Mouse (Mus musculus) midbrain, embryonic 12.5 days (tissue): ENCODE data around the gene Cacna1g. TPM values are rescaled to one million over a fixed set of nuclear protein-coding genes. Genes with fewer than 3 reads are reported as not detected.

Experiments used
- ATAC-seq: fragments of 200-750 bp; cut with Nextera tagmentation; 2 replicates; pipeline ENCODE4 v1.8.0; 2017; ENCODE audit warnings: low read depth, moderate TSS enrichment, moderate library complexity; ENCODE audit not compliant: low FRiP score
- H3K27ac ChIP-seq: fragments of 300-500 bp; sonication (generic); replicated peaks from 2 replicates; pipeline ENCODE4 v1.5.1; 2016; ENCODE audit warnings: mild to moderate bottlenecking
- H3K27me3 ChIP-seq: fragments of 300-500 bp; sonication (generic); 2 replicates; pipeline ENCODE4 v1.6.1; 2016; ENCODE audit warnings: mild to moderate bottlenecking
- H3K36me3 ChIP-seq: fragments of 300-500 bp; sonication (generic); 2 replicates; pipeline ENCODE4 v1.6.1; 2016
- H3K4me1 ChIP-seq: fragments of 300-500 bp; sonication (generic); 2 replicates; pipeline ENCODE4 v1.6.1; 2016
- H3K4me2 ChIP-seq: fragments of 300-500 bp; sonication (generic); replicated peaks from 2 replicates; pipeline ENCODE4 v1.6.1; 2016; ENCODE audit warnings: mild to moderate bottlenecking, moderate library complexity
- H3K4me3 ChIP-seq: fragments of 300-500 bp; sonication (generic); 2 replicates; pipeline ENCODE4 v1.5.1; 2016; ENCODE audit warnings: mild to moderate bottlenecking
- H3K9ac ChIP-seq: fragments of 300-500 bp; sonication (generic); replicated peaks from 2 replicates; pipeline ENCODE4 v1.6.1; 2016; ENCODE audit warnings: mild to moderate bottlenecking, moderate library complexity
- H3K9me3 ChIP-seq: fragments of 300-500 bp; sonication (generic); 2 replicates; pipeline ENCODE4 v1.6.1; 2016; ENCODE audit warnings: mild to moderate bottlenecking
- WGBS: fragments of 180-500 bp; shearing (Covaris S2); methylation state at CpG from one replicate; pipeline ENCODE4 v1.1.7; 2016; 5-methylcytosine and 5-hydroxymethylcytosine counted together
- polyA plus RNA-seq: library from polyadenylated mRNA; unstranded; fragments of >200 nt; fragmentation: Nextera tagmentation; extraction: Ambion mirVana; gene quantifications from 2 replicates; pipeline ENCODE4 v1.2.1, GENCODE M21; 2016

Gene Cacna1g
- polyA plus RNA-seq, 1 experiment from 2014 or later, result 16.2 TPM

DNA sequence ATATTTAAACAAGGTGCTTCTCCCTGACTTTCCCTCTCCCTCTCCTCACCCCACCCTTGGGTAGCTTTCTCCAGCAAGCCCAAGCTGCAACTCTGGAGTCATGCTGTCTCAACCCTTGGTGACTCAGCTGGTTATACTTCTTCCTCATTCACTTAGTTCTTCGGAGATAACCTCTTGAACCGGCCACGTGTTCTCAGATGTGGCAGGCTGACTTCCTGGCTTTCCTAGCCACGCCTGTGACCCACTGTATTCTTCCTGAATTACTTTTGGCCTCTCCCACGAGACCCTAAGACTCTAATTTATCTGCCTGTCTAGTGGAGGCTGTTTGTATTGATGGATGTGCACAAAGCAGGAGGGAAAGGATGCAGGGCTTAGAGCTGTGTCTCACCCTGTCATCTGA lies 103.2 kb downstream of the Cacna1g start:
- 52% methylated on average over 5 of the region's 5 CpGs for WGBS
- Histone ChIP-seq H3K4me2 (no peak overlapping the region), H3K36me3 (no peaks in the 10 kb centered on the region), H3K27ac (no peak overlapping the region), H3K4me1 (0 out of 2 replicates have a peak, but pooled peaks cover 3% of the 10 kb centered on the region), H3K9ac (0 out of 2 replicates have a peak overlapping the region, but pooled peaks have one; percentile 5), H3K9me3 (peaks cover 7% of the 10 kb centered on the region; the same call in 1 of the 2 replicates), H3K4me3 (no peak overlapping the region), H3K27me3 (peaks cover 7% of the 10 kb centered on the region; the same call in 1 of the 2 replicates)
- ATAC-seq, result no peak

DNA sequence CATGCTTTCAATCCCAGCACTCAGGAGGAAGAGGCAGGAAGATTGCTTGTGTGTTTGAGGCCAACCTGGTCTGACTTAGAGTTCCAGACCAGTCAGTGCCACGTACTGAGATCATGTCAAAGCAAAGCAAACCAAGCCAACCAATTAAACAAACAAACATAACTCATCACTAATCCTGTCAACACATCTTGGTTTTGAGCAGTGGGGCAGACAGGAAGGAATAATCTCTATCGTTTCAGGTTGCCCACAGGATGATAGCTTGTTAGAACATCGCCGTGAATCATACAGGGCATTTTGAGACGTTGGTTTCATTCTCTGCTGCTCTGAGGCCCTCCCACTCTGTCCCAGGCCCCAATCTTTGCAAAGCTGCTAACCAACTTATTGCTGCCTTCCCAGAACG lies 104.0 kb downstream of the Cacna1g start:
- no peak overlapping the region for H3K4me3 ChIP-seq
- no peak overlapping the region for H3K4me2 ChIP-seq
- ATAC-seq, result no peak
- no peak overlapping the region for H3K9ac ChIP-seq
- H3K27me3 ChIP-seq, result peaks cover 7% of the 10 kb centered on the region; the same call in 1 of the 2 replicates
- H3K36me3 ChIP-seq, result no peaks in the 10 kb centered on the region
- H3K4me1 ChIP-seq, result 0 out of 2 replicates have a peak, but pooled peaks cover 3% of the 10 kb centered on the region
- 86% methylated on average over 6 of the region's 6 CpGs for WGBS
- peaks cover 7% of the 10 kb centered on the region; the same call in 1 of the 2 replicates for H3K9me3 ChIP-seq
- H3K27ac ChIP-seq, result no peak overlapping the region

DNA sequence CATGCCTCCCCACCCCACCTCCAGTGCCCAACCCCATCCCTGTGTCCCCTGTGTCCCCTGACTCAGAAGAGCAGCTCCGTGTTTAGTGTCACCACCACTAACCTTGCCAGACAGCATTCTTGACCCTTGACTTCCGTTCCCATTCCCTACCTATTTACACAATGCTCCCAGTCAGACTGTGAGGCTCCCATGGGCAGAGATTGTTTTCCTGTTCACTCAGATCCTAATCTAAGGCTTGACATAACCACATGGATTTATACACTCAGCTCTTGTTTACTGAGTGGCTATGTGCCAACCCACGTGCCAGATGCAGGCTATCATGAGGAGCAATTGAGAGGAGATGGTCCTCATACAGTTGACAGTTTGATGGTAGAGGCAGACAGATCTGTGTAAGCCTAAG lies 108.7 kb downstream of the Cacna1g start:
- Histone ChIP-seq H3K9ac (no peak overlapping the region), H3K36me3 (no peaks in the 10 kb centered on the region), H3K4me1 (no peaks in the 10 kb centered on the region), H3K27ac (no peak overlapping the region), H3K27me3 (no peaks in the 10 kb centered on the region; the same call in 1 of the 2 replicates), H3K4me2 (no peak overlapping the region), H3K4me3 (no peak overlapping the region), H3K9me3 (peaks cover 7% of the 10 kb centered on the region; the same call in 1 of the 2 replicates)
- 84% methylated on average over 3 of the region's 3 CpGs for WGBS
- no peak for ATAC-seq

DNA sequence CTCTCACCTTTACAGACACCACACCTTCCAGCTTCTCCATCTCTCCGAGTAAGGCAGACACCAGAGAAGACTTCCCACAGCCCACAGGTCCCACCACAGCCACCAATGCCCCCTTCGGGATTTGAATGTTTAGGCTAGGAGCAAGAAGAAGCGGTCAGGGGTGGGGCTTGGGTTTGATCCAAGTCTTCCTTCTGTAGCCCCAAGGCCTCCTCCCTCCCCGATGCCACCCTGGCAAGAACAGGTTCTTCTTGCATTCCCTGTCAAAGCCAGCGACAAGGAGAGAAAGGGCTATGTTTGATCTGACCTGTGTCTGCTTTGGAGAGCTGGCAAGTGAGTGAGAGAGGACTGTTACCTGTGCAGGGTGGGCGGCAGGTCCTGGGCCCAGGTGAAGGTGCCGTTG lies 110.3 kb downstream of the Cacna1g start:
- Histone ChIP-seq H3K4me1 (no peaks in the 10 kb centered on the region), H3K9ac (no peak overlapping the region), H3K27me3 (no peaks in the 10 kb centered on the region; the same call in 1 of the 2 replicates), H3K4me2 (no peak overlapping the region), H3K4me3 (no peak overlapping the region), H3K36me3 (no peaks in the 10 kb centered on the region), H3K27ac (no peak overlapping the region), H3K9me3 (peaks cover 7% of the 10 kb centered on the region; the same call in 1 of the 2 replicates)
- 89% methylated on average over 7 of the region's 7 CpGs for WGBS
- ATAC-seq, result no peak

DNA sequence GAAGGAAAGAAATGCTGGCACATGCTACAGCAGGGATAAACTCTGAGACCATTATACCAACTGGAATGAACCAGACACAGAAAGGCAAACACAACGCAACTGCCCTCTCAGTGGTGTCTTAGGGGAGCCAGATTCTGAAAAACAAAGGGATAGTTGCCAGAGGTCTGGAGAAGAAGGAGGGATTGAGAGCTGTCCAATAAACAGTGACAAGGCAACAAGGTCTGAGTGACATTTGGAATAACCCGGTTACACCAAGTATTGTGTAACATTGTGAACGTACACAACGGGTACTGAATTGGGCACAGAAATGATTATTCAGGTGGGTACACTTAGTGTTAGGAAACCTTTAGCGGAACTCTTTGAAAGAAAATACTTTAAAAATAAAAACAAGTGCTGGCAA lies 111.9 kb downstream of the Cacna1g start:
- Histone ChIP-seq H3K36me3 (no peaks in the 10 kb centered on the region), H3K27ac (no peak overlapping the region), H3K27me3 (no peaks in the 10 kb centered on the region; the same call in 1 of the 2 replicates), H3K4me1 (no peaks in the 10 kb centered on the region), H3K9ac (no peak overlapping the region), H3K9me3 (peaks cover 3% of the 10 kb centered on the region; the same call in 1 of the 2 replicates), H3K4me2 (no peak overlapping the region), H3K4me3 (no peak overlapping the region)
- 93% methylated on average over 5 of the region's 5 CpGs for WGBS
- no peak for ATAC-seq

DNA sequence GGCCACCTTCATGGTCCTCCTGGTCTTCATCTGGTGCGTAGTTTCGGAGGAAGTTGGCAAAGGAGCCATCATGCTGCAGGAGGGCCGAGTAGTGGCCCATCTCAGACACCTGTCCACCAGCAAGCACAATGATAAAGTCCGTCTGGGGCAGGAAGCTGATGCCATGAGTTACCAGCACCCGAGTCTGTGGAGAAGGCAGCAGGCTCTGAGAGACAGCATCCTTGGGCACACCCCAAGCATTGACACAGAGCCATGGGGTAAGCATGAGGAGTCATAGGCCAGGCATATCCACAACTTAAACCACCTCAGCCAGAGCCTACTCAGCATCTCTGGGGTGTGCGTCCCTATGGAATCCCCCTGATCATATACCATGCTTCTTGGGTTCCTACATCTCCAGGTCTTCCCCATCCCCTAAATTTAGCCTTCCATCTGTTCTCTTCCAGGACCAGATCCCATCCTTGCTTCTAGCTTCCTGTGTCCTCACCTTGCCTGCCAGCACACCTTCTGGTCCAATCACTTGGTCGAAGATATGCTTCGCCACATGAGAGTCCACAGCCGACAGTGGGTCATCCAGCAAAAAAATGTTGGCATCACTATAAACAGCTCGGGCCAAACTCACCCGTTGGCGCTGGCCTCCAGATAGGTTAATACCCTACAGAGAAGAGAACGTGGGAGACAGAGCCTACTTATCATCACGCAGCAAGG lies 112.7 kb downstream of the Cacna1g start:
- H3K9me3 ChIP-seq, result peaks cover 3% of the 10 kb centered on the region; the same call in 1 of the 2 replicates
- H3K4me1 ChIP-seq, result no peaks in the 10 kb centered on the region
- H3K36me3 ChIP-seq, result no peaks in the 10 kb centered on the region
- H3K9ac ChIP-seq, result no peak overlapping the region
- no peaks in the 10 kb centered on the region; the same call in 1 of the 2 replicates for H3K27me3 ChIP-seq
- ATAC-seq, result no peak
- no peak overlapping the region for H3K4me2 ChIP-seq
- no peak overlapping the region for H3K27ac ChIP-seq
- WGBS, result 96% methylated on average over 14 of the region's 14 CpGs
- H3K4me3 ChIP-seq, result no peak overlapping the region

DNA sequence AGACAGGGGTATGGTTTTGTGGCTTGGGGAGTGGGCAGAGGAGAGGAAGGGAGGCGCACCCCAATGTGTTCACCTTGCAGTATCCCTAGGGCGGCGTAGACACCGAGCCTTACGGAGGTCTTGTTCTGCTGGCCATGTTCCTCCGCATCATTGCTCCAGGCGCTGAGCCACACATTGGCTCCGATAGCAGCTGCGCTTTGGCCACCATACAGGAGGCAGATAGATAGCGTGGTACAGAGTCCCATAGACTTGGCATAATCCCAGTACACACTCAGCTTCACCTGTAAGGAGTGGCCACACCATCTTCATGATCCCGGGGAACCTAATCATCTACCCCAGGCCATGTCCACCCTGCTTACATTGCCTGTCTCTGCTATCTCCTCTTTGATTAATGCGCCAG lies 114.8 kb downstream of the Cacna1g start:
- H3K36me3 ChIP-seq, result no peaks in the 10 kb centered on the region
- H3K4me2 ChIP-seq, result no peak overlapping the region
- H3K9ac ChIP-seq, result no peak overlapping the region
- ATAC-seq, result no peak
- 96% methylated on average over 12 of the region's 12 CpGs for WGBS
- no peaks in the 10 kb centered on the region for H3K4me1 ChIP-seq
- no peak overlapping the region for H3K27ac ChIP-seq
- H3K27me3 ChIP-seq, result no peaks in the 10 kb centered on the region
- H3K4me3 ChIP-seq, result no peak overlapping the region
- H3K9me3 ChIP-seq, result no peaks in the 10 kb centered on the region

Other genes with a start within 250 kb of the Cacna1g start
- 3.8 and 4.5 TPM in 2 replicates for gene Wfikkn2, start 228.2 kb downstream of the Cacna1g start, polyA plus RNA-seq
- 0.32 and 0.42 TPM in 2 replicates for gene Gm21885, start 192.3 kb downstream of the Cacna1g start, polyA plus RNA-seq
- 145 and 162 TPM in 2 replicates for gene Luc7l3, start 152.2 kb downstream of the Cacna1g start, polyA plus RNA-seq
- gene Ankrd40, start 146.2 kb downstream of the Cacna1g start, polyA plus RNA-seq, result 19.7 and 21.7 TPM in 2 replicates
- 0.57 and 0.89 TPM in 2 replicates for gene Abcc3, start 81.2 kb downstream of the Cacna1g start, polyA plus RNA-seq
- 0.36 TPM in 1 of 2 replicates, not detected in the other for gene Spata20, start 12.0 kb upstream of the Cacna1g start, polyA plus RNA-seq
- gene Epn3, start 25.8 kb upstream of the Cacna1g start, polyA plus RNA-seq, result 0.47 and 0.68 TPM in 2 replicates
- gene Mycbpap, start 47.5 kb upstream of the Cacna1g start, polyA plus RNA-seq, result 2.9 and 4.9 TPM in 2 replicates
- 4.3 and 5.4 TPM in 2 replicates for gene Rsad1, start 75.1 kb upstream of the Cacna1g start, polyA plus RNA-seq
- gene Chad, start 90.8 kb upstream of the Cacna1g start, polyA plus RNA-seq, result 0.31 and 0.45 TPM in 2 replicates
- 3.1 and 3.7 TPM in 2 replicates for gene Acsf2, start 127.7 kb upstream of the Cacna1g start, polyA plus RNA-seq
- gene Lrrc59, start 155.6 kb upstream of the Cacna1g start, polyA plus RNA-seq, result 215 and 222 TPM in 2 replicates
- gene Mrpl27, start 179.6 kb upstream of the Cacna1g start, polyA plus RNA-seq, result 130 and 131 TPM in 2 replicates
- gene Eme1, start 179.8 kb upstream of the Cacna1g start, polyA plus RNA-seq, result 32.9 and 33.5 TPM in 2 replicates
- 17.2 and 18.8 TPM in 2 replicates for gene Xylt2, start 203.3 kb upstream of the Cacna1g start, polyA plus RNA-seq
- not detected in 2 replicates for gene Gm11541, start 230.3 kb upstream of the Cacna1g start, polyA plus RNA-seq